Mouse (Mus musculus): ENCODE results near the gene Tspan4. TPM values are rescaled to one million over a fixed set of nuclear protein-coding genes. Genes with fewer than 3 reads are reported as not detected.

Gene Tspan4
- total and polyA plus RNA-seq, 2 experiments from 2014 or later: 54.9 to 79.6 TPM

- no peak for TF ChIP-seq CTCF (IDR thresholded peaks at IDR 0.05; ENCODE audit: low read depth)
- Histone ChIP-seq H3K27ac (ENCODE audit: low read depth, low read length) (peak overlapping the region; percentile 86; the same call in 1 of the 2 replicates), H3K4me1 (ENCODE audit: insufficient read depth) (peaks cover 31% of the 10 kb centered on the region), H3K36me3 (ENCODE audit: insufficient read depth) (peaks cover 35% of the 10 kb centered on the region), H3K27me3 (ENCODE audit: insufficient read depth, low read length) (no peaks in the 10 kb centered on the region), H3K9me3 (ENCODE audit: low read length) (no peaks in the 10 kb centered on the region), H3K4me3 (ENCODE audit: low read depth, low read length) (peak overlapping the region; percentile 53; the same call in 1 of the 2 replicates), H3K4me2 (ENCODE audit: low read depth) (peak overlapping the region; percentile 93), H3K9ac (no peak overlapping the region)
- WGBS: 81% methylated on average over 9 of the region's 9 CpGs
- DNase-seq (no peak), ATAC-seq (no peak)
Measured at GRCm38 (mm10) chr7:141435856-141436522, 39.1 kb upstream of the Tspan4 start.

- no peak for TF ChIP-seq CTCF (IDR thresholded peaks at IDR 0.05; ENCODE audit: low read depth)
- Histone ChIP-seq H3K9me3 (ENCODE audit: low read length) (no peaks in the 10 kb centered on the region), H3K9ac (peak overlapping the region; percentile 87), H3K27ac (ENCODE audit: low read depth, low read length) (peak overlapping the region; percentile 86; the same call in 1 of the 2 replicates), H3K27me3 (ENCODE audit: insufficient read depth, low read length) (no peaks in the 10 kb centered on the region), H3K36me3 (ENCODE audit: insufficient read depth) (peaks cover 30% of the 10 kb centered on the region), H3K4me2 (ENCODE audit: low read depth) (peak overlapping the region; percentile 93), H3K4me1 (ENCODE audit: insufficient read depth) (peaks cover 31% of the 10 kb centered on the region), H3K4me3 (ENCODE audit: low read depth, low read length) (peak overlapping the region; percentile 70)
- ATAC-seq (no peak), DNase-seq (no peak)
- 43% methylated on average over 2 of the region's 2 CpGs for WGBS
Measured at GRCm38 (mm10) chr7:141436523-141436892, 38.5 kb upstream of the Tspan4 start.

GRCm38 (mm10) chr7:141437178-141438120, 37.6 kb upstream of the Tspan4 start, which contains the start of gene Slc25a22:
TSS of gene Slc25a22 (minus strand) at chr7:141437892.
- Histone ChIP-seq H3K9ac (peak within 1 kb of the TSS; percentile 87), H3K9me3 (ENCODE audit: low read length) (no peaks in the 10 kb centered on the region), H3K27me3 (ENCODE audit: insufficient read depth, low read length) (no peaks in the 10 kb centered on the region), H3K27ac (ENCODE audit: low read depth, low read length) (peak within 1 kb of the TSS; percentile 86), H3K4me3 (ENCODE audit: low read depth, low read length) (peak within 1 kb of the TSS; percentile 70), H3K4me2 (ENCODE audit: low read depth) (peak within 1 kb of the TSS; percentile 93), H3K36me3 (ENCODE audit: insufficient read depth) (peaks cover 20% of the 10 kb centered on the region), H3K4me1 (ENCODE audit: insufficient read depth) (peaks cover 31% of the 10 kb centered on the region)
- TF ChIP-seq CTCF (IDR thresholded peaks at IDR 0.05; ENCODE audit: low read depth): peak; percentile 81
- WGBS: 7% methylated on average over 53 of the region's 53 CpGs
- ATAC-seq (peak; percentile 91), DNase-seq (peak; percentile 93)

- no peak overlapping the region; the same call in 1 of the 2 replicates for H3K4me2 ChIP-seq (ENCODE audit: low read depth)
- no peak overlapping the region for H3K9ac ChIP-seq
- WGBS: 93% methylated on average over 12 of the region's 12 CpGs
- no peak overlapping the region for H3K4me3 ChIP-seq (ENCODE audit: low read depth, low read length)
- ATAC-seq (no peak), DNase-seq (no peak)
- H3K9me3 ChIP-seq (ENCODE audit: low read length): no peaks in the 10 kb centered on the region
- no peaks in the 10 kb centered on the region for H3K27me3 ChIP-seq (ENCODE audit: insufficient read depth, low read length)
- H3K36me3 ChIP-seq (ENCODE audit: insufficient read depth): peaks cover 11% of the 10 kb centered on the region
- no peak for TF ChIP-seq CTCF (IDR thresholded peaks at IDR 0.05; ENCODE audit: low read depth)
- H3K4me1 ChIP-seq (ENCODE audit: insufficient read depth): peaks cover 30% of the 10 kb centered on the region
- peak overlapping the region; percentile 86; the same call in 1 of the 2 replicates for H3K27ac ChIP-seq (ENCODE audit: low read depth, low read length)
Measured at GRCm38 (mm10) chr7:141438201-141438968, 36.7 kb upstream of the Tspan4 start.

GRCm38 (mm10) chr7:141439140-141439679, 35.8 kb upstream of the Tspan4 start:
- no peak for ATAC-seq

GRCm38 (mm10) chr7:141439811-141440210, 35.2 kb upstream of the Tspan4 start:
- Histone ChIP-seq H3K36me3 (ENCODE audit: insufficient read depth) (peaks cover 6% of the 10 kb centered on the region), H3K27ac (ENCODE audit: low read depth, low read length) (no peak overlapping the region), H3K9me3 (ENCODE audit: low read length) (no peaks in the 10 kb centered on the region), H3K4me3 (ENCODE audit: low read depth, low read length) (no peak overlapping the region), H3K9ac (no peak overlapping the region), H3K4me2 (ENCODE audit: low read depth) (no peak overlapping the region), H3K4me1 (ENCODE audit: insufficient read depth) (peaks cover 21% of the 10 kb centered on the region), H3K27me3 (ENCODE audit: insufficient read depth, low read length) (no peaks in the 10 kb centered on the region)
- WGBS: 94% methylated on average over 11 of the region's 11 CpGs
- DNase-seq: no peak
- ATAC-seq: no peak
- no peak for TF ChIP-seq CTCF (IDR thresholded peaks at IDR 0.05; ENCODE audit: low read depth)

More at GRCm38 (mm10) chr7:141439140-141439679, 35.8 kb upstream of the Tspan4 start:
- no peak overlapping the region for H3K9ac ChIP-seq
- no peaks in the 10 kb centered on the region for H3K27me3 ChIP-seq (ENCODE audit: insufficient read depth, low read length)
- no peak for DNase-seq
- TF ChIP-seq CTCF (IDR thresholded peaks at IDR 0.05; ENCODE audit: low read depth): no peak
- no peak overlapping the region for H3K27ac ChIP-seq (ENCODE audit: low read depth, low read length)
- peaks cover 24% of the 10 kb centered on the region for H3K4me1 ChIP-seq (ENCODE audit: insufficient read depth)
- WGBS: 94% methylated on average over 10 of the region's 10 CpGs
- no peak overlapping the region for H3K4me3 ChIP-seq (ENCODE audit: low read depth, low read length)
- peaks cover 6% of the 10 kb centered on the region for H3K36me3 ChIP-seq (ENCODE audit: insufficient read depth)
- H3K9me3 ChIP-seq (ENCODE audit: low read length): no peaks in the 10 kb centered on the region
- no peak overlapping the region for H3K4me2 ChIP-seq (ENCODE audit: low read depth)

All from forebrain, postnatal 0 days (tissue).